Mouse (Mus musculus): ENCODE results near the gene Vmn2r88. TPM values are rescaled to one million over a fixed set of nuclear protein-coding genes. Genes with fewer than 3 reads are reported as not detected.
"Not testable (repeated sequence)": the region's sequence is repeated elsewhere in the genome, so short reads cannot be mapped to it uniquely, and the experiment has no call there.

Vmn2r88 gene
- not detected in 2 replicates for polyA plus RNA-seq (2014; fragmentation: Nextera tagmentation; extraction: Ambion mirVana)

- Histone ChIP-seq H3K27me3 (ENCODE audit: control insufficient read depth, insufficient read depth, low read length) (no peaks in the 10 kb centered on the region), H3K4me3 (ENCODE audit: low read depth, low read length) (no peak within 1 kb of the TSS), H3K4me1 (ENCODE audit: control insufficient read depth, insufficient read depth, low read length) (no peaks in the 10 kb centered on the region), H3K27ac (ENCODE audit: low read depth, low read length) (no peak within 1 kb of the TSS), H3K4me2 (no peak within 1 kb of the TSS), H3K36me3 (ENCODE audit: control insufficient read depth, insufficient read depth, low read length) (no peaks in the 10 kb centered on the region), H3K9me3 (replicated peaks; ENCODE audit: control insufficient read depth, low read length) (no peaks in the 10 kb centered on the region), H3K9ac (ENCODE audit: low read depth, low read length) (no peak within 1 kb of the TSS)
- ATAC-seq (replicated peaks; ENCODE audit: insufficient number of reproducible peaks, low FRiP score, low TSS enrichment) = no peak
- WGBS (ENCODE audit: insufficient replicate concordance) = 79% methylated on average over 1 of the region's 1 CpGs
Measured at GRCm38 (mm10) chr14:51410520-51410919, at the start of gene Vmn2r88. Gene Vmn2r88 (plus strand): TSS chr14:51410820.

GRCm38 (mm10) chr14:51361456-51361855 lies 49.2 kb upstream of the Vmn2r88 start, which contains the start of gene Gm7247:
Gene Gm7247 (plus strand): TSS chr14:51361756.
- Histone ChIP-seq H3K27me3 (ENCODE audit: control insufficient read depth, insufficient read depth, low read length) (0 out of 2 replicates have a peak, but pooled peaks cover 4% of the 10 kb centered on the region), H3K4me3 (ENCODE audit: low read depth, low read length) (no peak within 1 kb of the TSS), H3K4me1 (ENCODE audit: control insufficient read depth, insufficient read depth, low read length) (no peaks in the 10 kb centered on the region), H3K27ac (ENCODE audit: low read depth, low read length) (no peak within 1 kb of the TSS), H3K4me2 (no peak within 1 kb of the TSS), H3K9ac (ENCODE audit: low read depth, low read length) (no peak within 1 kb of the TSS), H3K36me3 (ENCODE audit: control insufficient read depth, insufficient read depth, low read length) (no peaks in the 10 kb centered on the region), H3K9me3 (replicated peaks; ENCODE audit: control insufficient read depth, low read length) (no peaks in the 10 kb centered on the region)
- 85% methylated on average over 1 of the region's 1 CpGs for WGBS (ENCODE audit: insufficient replicate concordance)
- no peak for ATAC-seq (replicated peaks; ENCODE audit: insufficient number of reproducible peaks, low FRiP score, low TSS enrichment)

- H3K4me2 ChIP-seq = no peak overlapping the region
- H3K36me3 ChIP-seq (ENCODE audit: control insufficient read depth, insufficient read depth, low read length) = no peaks in the 10 kb centered on the region
- H3K9ac ChIP-seq (ENCODE audit: low read depth, low read length) = no peak overlapping the region
- peaks cover 19% of the 10 kb centered on the region for H3K9me3 ChIP-seq (replicated peaks; ENCODE audit: control insufficient read depth, low read length)
- 92% methylated on average over 20 of the region's 20 CpGs for WGBS (ENCODE audit: insufficient replicate concordance)
- H3K4me3 ChIP-seq (ENCODE audit: low read depth, low read length) = no peak overlapping the region
- no peak for ATAC-seq (replicated peaks; ENCODE audit: insufficient number of reproducible peaks, low FRiP score, low TSS enrichment)
- no peaks in the 10 kb centered on the region for H3K4me1 ChIP-seq (ENCODE audit: control insufficient read depth, insufficient read depth, low read length)
- no peak overlapping the region for H3K27ac ChIP-seq (ENCODE audit: low read depth, low read length)
- no peaks in the 10 kb centered on the region for H3K27me3 ChIP-seq (ENCODE audit: control insufficient read depth, insufficient read depth, low read length)
Measured at GRCm38 (mm10) chr14:51382805-51383204, 27.8 kb upstream of the Vmn2r88 start.

GRCm38 (mm10) chr14:51384351-51384750 lies 26.3 kb upstream of the Vmn2r88 start:
- 93% methylated on average over 10 of the region's 10 CpGs for WGBS (ENCODE audit: insufficient replicate concordance)
- H3K27ac ChIP-seq (ENCODE audit: low read depth, low read length) = no peak overlapping the region
- H3K9ac ChIP-seq (ENCODE audit: low read depth, low read length) = no peak overlapping the region

GRCm38 (mm10) chr14:51385741-51386140 lies 24.9 kb upstream of the Vmn2r88 start:
- Histone ChIP-seq H3K4me2 (no peak overlapping the region), H3K9ac (ENCODE audit: low read depth, low read length) (no peak overlapping the region), H3K4me1 (ENCODE audit: control insufficient read depth, insufficient read depth, low read length) (no peaks in the 10 kb centered on the region), H3K27me3 (ENCODE audit: control insufficient read depth, insufficient read depth, low read length) (no peaks in the 10 kb centered on the region), H3K4me3 (ENCODE audit: low read depth, low read length) (no peak overlapping the region), H3K9me3 (replicated peaks; ENCODE audit: control insufficient read depth, low read length) (peaks cover 19% of the 10 kb centered on the region), H3K36me3 (ENCODE audit: control insufficient read depth, insufficient read depth, low read length) (no peaks in the 10 kb centered on the region), H3K27ac (ENCODE audit: low read depth, low read length) (no peak overlapping the region)
- WGBS (ENCODE audit: insufficient replicate concordance) = 85% methylated on average over 4 of the region's 4 CpGs
- ATAC-seq (replicated peaks; ENCODE audit: insufficient number of reproducible peaks, low FRiP score, low TSS enrichment) = no peak

More at GRCm38 (mm10) chr14:51384351-51384750, 26.3 kb upstream of the Vmn2r88 start:
- no peak overlapping the region for H3K4me3 ChIP-seq (ENCODE audit: low read depth, low read length)
- H3K4me2 ChIP-seq = no peak overlapping the region
- ATAC-seq (replicated peaks; ENCODE audit: insufficient number of reproducible peaks, low FRiP score, low TSS enrichment) = no peak
- H3K4me1 ChIP-seq (ENCODE audit: control insufficient read depth, insufficient read depth, low read length) = no peaks in the 10 kb centered on the region
- peaks cover 19% of the 10 kb centered on the region for H3K9me3 ChIP-seq (replicated peaks; ENCODE audit: control insufficient read depth, low read length)
- H3K36me3 ChIP-seq (ENCODE audit: control insufficient read depth, insufficient read depth, low read length) = no peaks in the 10 kb centered on the region
- no peaks in the 10 kb centered on the region for H3K27me3 ChIP-seq (ENCODE audit: control insufficient read depth, insufficient read depth, low read length)

GRCm38 (mm10) chr14:51387768-51388167 lies 22.9 kb upstream of the Vmn2r88 start:
- H3K4me1 ChIP-seq (ENCODE audit: control insufficient read depth, insufficient read depth, low read length) = no peaks in the 10 kb centered on the region
- H3K9me3 ChIP-seq (replicated peaks; ENCODE audit: control insufficient read depth, low read length) = peaks cover 16% of the 10 kb centered on the region
- no peak overlapping the region for H3K4me3 ChIP-seq (ENCODE audit: low read depth, low read length)
- no peak for ATAC-seq (replicated peaks; ENCODE audit: insufficient number of reproducible peaks, low FRiP score, low TSS enrichment)
- WGBS (ENCODE audit: insufficient replicate concordance) = 92% methylated on average over 8 of the region's 8 CpGs
- no peak overlapping the region for H3K9ac ChIP-seq (ENCODE audit: low read depth, low read length)
- H3K27me3 ChIP-seq (ENCODE audit: control insufficient read depth, insufficient read depth, low read length) = no peaks in the 10 kb centered on the region
- no peak overlapping the region for H3K27ac ChIP-seq (ENCODE audit: low read depth, low read length)
- H3K36me3 ChIP-seq (ENCODE audit: control insufficient read depth, insufficient read depth, low read length) = no peaks in the 10 kb centered on the region
- no peak overlapping the region for H3K4me2 ChIP-seq

- ATAC-seq (replicated peaks; ENCODE audit: insufficient number of reproducible peaks, low FRiP score, low TSS enrichment) = no peak
- Histone ChIP-seq H3K9me3 (replicated peaks; ENCODE audit: control insufficient read depth, low read length) (peaks cover 12% of the 10 kb centered on the region), H3K4me2 (no peak overlapping the region), H3K27ac (ENCODE audit: low read depth, low read length) (no peak overlapping the region), H3K4me1 (ENCODE audit: control insufficient read depth, insufficient read depth, low read length) (no peaks in the 10 kb centered on the region), H3K9ac (ENCODE audit: low read depth, low read length) (no peak overlapping the region), H3K4me3 (ENCODE audit: low read depth, low read length) (no peak overlapping the region), H3K27me3 (ENCODE audit: control insufficient read depth, insufficient read depth, low read length) (no peaks in the 10 kb centered on the region), H3K36me3 (ENCODE audit: control insufficient read depth, insufficient read depth, low read length) (no peaks in the 10 kb centered on the region)
- WGBS (ENCODE audit: insufficient replicate concordance) = 94% methylated on average over 9 of the region's 9 CpGs
Measured at GRCm38 (mm10) chr14:51388222-51388621, 22.4 kb upstream of the Vmn2r88 start.

GRCm38 (mm10) chr14:51423885-51424284 lies 13.3 kb downstream of the Vmn2r88 start:
- no peak for ATAC-seq (replicated peaks; ENCODE audit: insufficient number of reproducible peaks, low FRiP score, low TSS enrichment)
- Histone ChIP-seq H3K9ac (ENCODE audit: low read depth, low read length) (no peak overlapping the region), H3K27me3 (ENCODE audit: control insufficient read depth, insufficient read depth, low read length) (no peaks in the 10 kb centered on the region), H3K27ac (ENCODE audit: low read depth, low read length) (no peak overlapping the region), H3K4me1 (ENCODE audit: control insufficient read depth, insufficient read depth, low read length) (no peaks in the 10 kb centered on the region), H3K9me3 (replicated peaks; ENCODE audit: control insufficient read depth, low read length) (no peaks in the 10 kb centered on the region), H3K36me3 (ENCODE audit: control insufficient read depth, insufficient read depth, low read length) (no peaks in the 10 kb centered on the region), H3K4me3 (ENCODE audit: low read depth, low read length) (no peak overlapping the region), H3K4me2 (no peak overlapping the region)
- WGBS (ENCODE audit: insufficient replicate concordance) = 58% methylated on average over 2 of the region's 2 CpGs

GRCm38 (mm10) chr14:51430138-51430537 lies 19.5 kb downstream of the Vmn2r88 start:
- H3K27ac ChIP-seq (ENCODE audit: low read depth, low read length); H3K4me2 ChIP-seq; H3K4me3 ChIP-seq (ENCODE audit: low read depth, low read length); H3K9me3 ChIP-seq (replicated peaks; ENCODE audit: control insufficient read depth, low read length); H3K4me1 ChIP-seq (ENCODE audit: control insufficient read depth, insufficient read depth, low read length); H3K27me3 ChIP-seq (ENCODE audit: control insufficient read depth, insufficient read depth, low read length); ATAC-seq (replicated peaks; ENCODE audit: insufficient number of reproducible peaks, low FRiP score, low TSS enrichment); H3K36me3 ChIP-seq (ENCODE audit: control insufficient read depth, insufficient read depth, low read length); H3K9ac ChIP-seq (ENCODE audit: low read depth, low read length): not testable (repeated sequence)
